Mouse (Mus musculus): ENCODE data around the gene Mid2. TPM values are rescaled to one million over a fixed set of nuclear protein-coding genes. Genes with fewer than 3 reads are reported as not detected.

Gene Mid2
- total RNA-seq, 4 experiments from 2014 or later, result 14.7 to 16.8 (median 16.4) TPM

Other genes with a start within 250 kb of the Mid2 start
- gene Prps1, start 208.0 kb upstream of the Mid2 start, total RNA-seq (2022), result 10 to 100 TPM; 24.4 to 32.6 (median 30.2) TPM
- 100 to 1,000 TPM; 121 to 152 (median 126) TPM for gene Tsc22d3, start 63.9 kb upstream of the Mid2 start, total RNA-seq (2022)
- gene Tex13b, start 148.8 kb downstream of the Mid2 start, total RNA-seq (2022), result not detected
- not detected for gene Vsig1, start 243.0 kb downstream of the Mid2 start, total RNA-seq (2022)

Measured in heart, adult 8-10 months (tissue).